Mouse (Mus musculus): ENCODE data around the gene Tnfrsf4.

DNA sequence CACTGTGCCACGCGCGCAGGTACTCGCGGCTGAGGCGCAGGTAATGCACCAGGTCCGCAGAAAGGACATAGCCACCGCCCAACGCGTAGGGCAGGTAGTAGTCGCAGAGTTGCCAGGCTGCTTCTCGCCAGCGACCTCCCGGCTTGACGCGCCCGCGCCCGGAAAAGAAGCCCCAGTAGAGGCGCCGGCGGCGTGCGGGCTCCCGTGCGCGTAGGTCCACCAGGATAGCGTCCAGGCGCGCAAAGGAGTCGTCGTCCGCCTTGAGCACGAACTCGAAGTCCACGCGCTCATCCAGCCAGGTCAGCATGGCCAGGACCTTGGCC is 21.8 kb upstream of the Tnfrsf4 start:
- no peak for TF ChIP-seq TCF12 (IDR thresholded peaks at IDR 0.05; ENCODE audit: insufficient read depth, poor library complexity, severe bottlenecking)
- TF ChIP-seq POLR2A (IDR thresholded peaks at IDR 0.05; ENCODE audit: insufficient read length, low read depth), result no peak
- no peak for TF ChIP-seq MYOD1 (IDR thresholded peaks at IDR 0.05; ENCODE audit: control insufficient read depth in 1 of 3, insufficient read length in 2 of 3, low read depth in 2 of 3)
- TF ChIP-seq REST (IDR thresholded peaks at IDR 0.05; ENCODE audit: insufficient read depth, insufficient read length), result no peak
- no peak for TF ChIP-seq E2F4 (IDR thresholded peaks at IDR 0.05; ENCODE audit: insufficient read depth)
- no peak for TF ChIP-seq POLR2AphosphoS2 (IDR thresholded peaks at IDR 0.05; ENCODE audit: insufficient read length, low read depth)
- TF ChIP-seq MAX (IDR thresholded peaks at IDR 0.05; ENCODE audit: low read depth), result no peak

Data from myocyte (in vitro differentiated cells).